Mouse (Mus musculus) kidney, postnatal 14 days (tissue): ENCODE results near the gene Chst4.
"Not testable (repeated sequence)": the region's sequence is repeated elsewhere in the genome, so short reads cannot be mapped to it uniquely, and the experiment has no call there.

Experiments
- DNase-seq: peaks from one replicate; pipeline ENCODE4 v3.0.0; 2022; ENCODE audit warnings: mixed read lengths

Chst4 gene

DNA sequence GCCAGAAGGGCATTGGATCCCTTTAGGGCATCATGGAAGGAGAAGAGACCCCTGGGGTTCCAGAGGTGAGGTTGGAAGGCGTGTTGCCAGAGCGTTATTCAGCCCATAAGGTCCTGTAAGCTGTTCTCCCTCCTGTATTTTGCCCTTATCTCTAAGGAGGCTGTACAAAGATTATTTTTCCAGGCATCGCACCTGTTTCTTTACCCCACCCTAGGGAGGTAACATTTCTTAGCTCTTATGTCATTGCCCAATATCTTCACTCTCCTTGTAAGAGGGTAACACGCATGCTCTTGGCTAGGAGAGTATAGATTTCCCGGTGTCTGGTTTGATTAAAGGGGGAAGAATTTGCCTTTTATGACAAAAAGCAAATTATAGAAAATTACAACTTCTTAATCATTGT, at the start of gene Chst4:
TSS of gene Chst4 (minus strand) at position 82 of the 400 bp plus-strand sequence.
- DNase-seq, result no peak

DNA sequence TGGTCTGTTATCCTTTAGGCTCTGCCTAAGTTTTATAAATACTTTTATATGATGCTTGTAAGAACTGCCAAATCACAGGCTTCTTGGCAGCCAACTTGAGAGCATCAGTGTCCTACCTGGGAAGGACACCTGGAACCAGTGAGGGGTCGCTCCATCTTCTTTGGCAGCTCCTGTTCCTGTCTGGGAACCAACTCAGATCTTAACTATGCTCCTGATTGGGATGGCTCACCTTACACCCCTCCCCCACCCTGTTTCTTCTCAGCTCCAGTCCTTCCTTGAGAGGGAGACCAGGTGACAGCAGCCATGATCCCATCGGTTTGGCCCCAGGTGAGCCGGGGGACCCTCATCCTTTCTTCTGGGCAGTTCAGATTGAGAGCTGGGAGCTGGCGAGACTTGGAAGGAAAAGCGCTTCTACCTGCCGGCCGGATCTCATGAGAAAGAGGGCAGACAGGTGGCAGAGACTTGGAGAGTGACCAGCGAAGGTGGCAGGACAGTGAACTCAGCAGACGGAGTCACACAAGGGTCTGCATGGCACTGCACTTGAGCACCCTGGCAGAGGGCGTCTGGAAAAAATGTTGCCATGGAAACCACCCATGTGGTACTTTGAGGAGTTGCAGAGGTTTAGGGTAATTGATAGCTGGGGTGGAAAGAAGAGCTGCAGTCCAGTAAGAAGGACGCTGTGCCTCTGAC, 43.0 kb upstream of the Chst4 start:
- no peak for DNase-seq

DNA sequence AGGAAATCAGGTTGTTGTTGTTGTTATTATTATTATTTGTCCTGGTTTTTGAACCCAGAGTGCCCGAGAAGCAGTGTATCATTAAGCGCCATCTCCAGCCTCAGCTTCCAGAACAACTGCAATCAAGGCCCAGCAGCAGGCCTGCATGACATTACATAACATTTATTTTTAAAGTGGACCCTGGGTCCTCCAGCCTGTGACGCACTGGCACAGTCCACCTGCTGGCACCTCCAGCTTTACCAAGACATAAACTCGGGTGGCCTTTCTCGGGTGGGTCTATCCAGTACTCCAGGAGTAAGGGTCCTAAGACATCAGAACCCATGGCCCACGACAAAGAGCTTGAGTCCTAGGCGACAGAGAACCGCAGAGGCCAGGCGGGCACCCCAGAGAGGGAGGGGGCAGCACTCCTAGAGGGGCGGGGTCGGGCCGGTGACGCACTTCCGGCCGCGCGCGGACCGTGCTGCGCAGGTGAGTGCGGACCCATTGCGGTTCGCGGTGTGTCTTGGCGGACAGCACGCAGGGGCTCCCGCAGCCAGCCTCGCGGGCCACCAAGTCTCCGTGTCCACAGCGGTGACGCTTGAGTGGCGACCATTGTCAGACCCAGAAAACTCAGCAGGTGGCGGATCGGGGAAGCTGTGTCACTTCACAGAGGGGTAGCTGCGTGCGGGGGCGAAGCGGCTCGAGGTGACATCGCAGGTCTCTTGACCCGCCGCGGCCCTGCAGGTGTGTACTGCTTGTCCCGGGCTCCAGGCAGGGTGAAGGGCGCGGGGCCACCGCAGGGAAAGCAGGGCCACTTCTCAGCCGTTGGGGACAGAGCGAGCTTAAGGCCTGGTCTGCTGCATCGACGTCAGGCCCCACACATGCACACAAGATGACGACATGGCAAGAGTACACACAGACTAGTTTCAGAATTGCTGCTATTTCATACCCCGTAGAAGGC, 40.0 kb upstream of the Chst4 start, which contains the start of gene Zfp612:
TSS of gene Zfp612 (plus strand) at position 465 of the 940 bp plus-strand sequence.
- DNase-seq, result peak; percentile 79

GRCm38 (mm10) chr8:110074496-110074895, 35.0 kb upstream of the Chst4 start:
- DNase-seq, result no peak

- peak; percentile 58 for DNase-seq
These were observed 32.1 kb upstream of the Chst4 start for GRCm38 (mm10) chr8:110071600-110071999.

DNA sequence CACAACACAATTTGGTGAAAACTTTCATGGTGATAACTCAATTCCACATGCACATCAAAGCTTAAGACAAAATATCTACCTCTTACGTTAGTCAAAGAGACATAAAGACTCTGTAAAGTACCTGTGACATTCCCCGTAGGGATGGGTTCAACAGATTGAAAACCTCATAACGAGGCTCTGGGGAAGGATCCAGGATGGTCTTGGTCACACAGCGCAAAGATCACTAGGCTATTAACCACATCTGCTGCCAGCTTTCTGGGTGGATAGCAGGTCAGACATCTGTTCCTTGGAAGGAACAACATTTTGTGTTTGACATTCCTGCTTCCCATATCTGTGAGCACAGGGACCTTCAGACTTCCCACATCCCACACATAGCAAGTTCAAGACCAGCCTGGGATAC, 30.2 kb upstream of the Chst4 start:
- no peak for DNase-seq

DNA sequence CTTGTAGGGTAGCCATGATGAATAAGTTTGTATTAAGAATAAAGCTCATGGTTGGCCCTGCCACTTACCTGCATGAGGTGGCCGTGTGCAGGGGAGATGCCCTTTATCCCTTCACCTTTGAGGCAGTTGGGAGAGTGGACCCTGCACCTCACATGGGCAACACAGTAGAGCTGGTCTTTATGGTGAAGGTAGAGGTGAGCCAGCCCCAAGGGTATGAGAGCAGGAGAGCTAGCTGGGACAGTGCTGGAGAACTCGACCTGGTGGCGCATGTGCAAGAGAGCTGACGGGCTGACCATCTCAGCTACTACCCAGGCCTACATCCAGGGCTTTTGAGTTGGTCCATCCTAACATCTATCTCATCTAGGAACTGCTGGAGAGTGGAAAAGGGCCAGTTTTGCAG, 26.1 kb upstream of the Chst4 start:
- no peak for DNase-seq

- DNase-seq, result no peak
These were observed 25.2 kb upstream of the Chst4 start for GRCm38 (mm10) chr8:110064606-110065365.

GRCm38 (mm10) chr8:110064161-110064560, 24.6 kb upstream of the Chst4 start:
- DNase-seq, result no peak

GRCm38 (mm10) chr8:110058207-110058606, 18.7 kb upstream of the Chst4 start:
- DNase-seq, result no peak

DNA sequence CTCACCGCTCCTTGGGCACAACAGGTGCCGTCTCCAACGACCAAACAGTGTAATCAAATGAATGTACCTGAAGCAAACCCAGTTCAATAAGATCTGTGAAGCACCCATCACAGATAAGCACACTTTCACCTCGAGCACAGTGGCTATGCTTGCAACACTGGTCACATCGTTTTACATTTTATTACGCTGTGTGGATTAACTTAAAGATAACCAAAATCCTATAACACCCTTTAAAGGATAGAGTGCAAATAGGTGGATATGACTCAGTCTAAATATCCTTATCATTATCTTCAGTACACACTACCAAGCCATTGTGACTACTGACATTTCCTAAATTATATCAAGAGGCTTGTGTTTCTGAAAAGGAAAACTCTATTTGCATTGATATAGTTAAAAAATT, 11.7 kb upstream of the Chst4 start:
- no peak for DNase-seq

GRCm38 (mm10) chr8:110040509-110040908, 969 bp upstream of the Chst4 start:
- no peak for DNase-seq

- no peak for DNase-seq
These were observed 324 bp downstream of the Chst4 start for GRCm38 (mm10) chr8:110039216-110039615.

- no peak for DNase-seq
These were observed 3.4 kb downstream of the Chst4 start for GRCm38 (mm10) chr8:110036156-110036555.

GRCm38 (mm10) chr8:110034331-110034730, 5.2 kb downstream of the Chst4 start:
- no peak for DNase-seq

GRCm38 (mm10) chr8:110033771-110034170, 5.8 kb downstream of the Chst4 start:
- DNase-seq, result not testable (repeated sequence)

DNA sequence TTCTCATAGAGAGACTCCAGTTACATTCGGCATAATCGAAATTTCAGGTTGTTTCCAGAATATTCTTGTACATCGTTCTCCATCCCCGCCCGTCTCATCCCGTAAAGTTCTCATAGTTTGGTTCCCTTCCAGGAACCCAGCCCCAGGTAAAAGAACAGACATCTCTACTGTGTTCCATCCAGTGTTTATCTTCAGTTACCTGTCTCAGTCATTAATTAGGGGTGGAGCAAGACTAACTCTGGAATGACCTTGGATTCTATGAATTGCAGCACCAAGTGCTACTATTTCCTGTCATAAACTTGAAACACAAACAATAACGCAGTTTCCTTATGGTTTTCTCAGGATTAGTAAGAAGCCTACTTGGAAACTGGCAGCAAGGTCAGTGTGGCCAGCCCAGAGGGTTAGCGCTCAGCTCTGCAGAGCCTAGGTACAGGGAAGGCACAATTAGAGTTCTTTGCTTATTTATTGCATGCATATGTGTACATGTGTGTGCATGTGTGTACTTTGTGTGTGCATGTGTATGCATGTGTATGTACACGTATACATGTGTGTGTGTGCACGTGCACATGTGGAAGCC, 16.7 kb downstream of the Chst4 start:
- DNase-seq, result no peak

- no peak for DNase-seq
These were observed 17.5 kb downstream of the Chst4 start for GRCm38 (mm10) chr8:110022081-110022480.

DNA sequence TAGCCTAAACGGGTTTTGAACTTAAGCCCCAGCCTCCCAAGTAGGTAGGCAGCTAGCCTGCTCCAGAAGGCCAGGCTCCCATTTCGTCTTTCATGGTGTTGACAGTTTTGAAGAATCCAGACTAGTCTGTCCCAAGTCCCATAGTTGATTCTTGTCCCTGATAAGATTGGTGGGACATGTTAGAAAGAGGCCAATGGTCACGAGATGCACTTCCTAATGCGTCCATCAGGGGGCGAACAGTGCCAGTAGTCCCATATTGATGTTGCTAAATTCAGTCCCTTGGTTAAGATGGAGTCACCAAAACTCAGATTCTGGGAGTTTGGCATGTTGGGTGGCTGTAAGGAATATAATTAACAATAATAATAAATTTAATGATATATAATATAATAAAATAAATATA, 28.7 kb downstream of the Chst4 start:
- DNase-seq, result peak; percentile 53

GRCm38 (mm10) chr8:110008995-110009446, 30.5 kb downstream of the Chst4 start:
- DNase-seq, result no peak

- DNase-seq, result no peak
These were observed 31.1 kb downstream of the Chst4 start for GRCm38 (mm10) chr8:110008228-110008994.
